Mouse (Mus musculus) adrenal gland, postnatal 25 days (tissue): ENCODE results near the gene Prpf6. TPM values are rescaled to one million over a fixed set of nuclear protein-coding genes. Genes with fewer than 3 reads are reported as not detected.

ENCODE experiments used
- DNase-seq: peaks from one replicate; pipeline ENCODE4 v3.0.0; 2021; ENCODE audit warnings: mixed read lengths
- total RNA-seq: library from RNA; stranded (reverse); gene quantifications from 2 replicates; pipeline ENCODE4 v1.2.3, GENCODE M21; 2021

Gene Prpf6
- total RNA-seq, 1 experiment from 2014 or later = 73.7 TPM

DNA sequence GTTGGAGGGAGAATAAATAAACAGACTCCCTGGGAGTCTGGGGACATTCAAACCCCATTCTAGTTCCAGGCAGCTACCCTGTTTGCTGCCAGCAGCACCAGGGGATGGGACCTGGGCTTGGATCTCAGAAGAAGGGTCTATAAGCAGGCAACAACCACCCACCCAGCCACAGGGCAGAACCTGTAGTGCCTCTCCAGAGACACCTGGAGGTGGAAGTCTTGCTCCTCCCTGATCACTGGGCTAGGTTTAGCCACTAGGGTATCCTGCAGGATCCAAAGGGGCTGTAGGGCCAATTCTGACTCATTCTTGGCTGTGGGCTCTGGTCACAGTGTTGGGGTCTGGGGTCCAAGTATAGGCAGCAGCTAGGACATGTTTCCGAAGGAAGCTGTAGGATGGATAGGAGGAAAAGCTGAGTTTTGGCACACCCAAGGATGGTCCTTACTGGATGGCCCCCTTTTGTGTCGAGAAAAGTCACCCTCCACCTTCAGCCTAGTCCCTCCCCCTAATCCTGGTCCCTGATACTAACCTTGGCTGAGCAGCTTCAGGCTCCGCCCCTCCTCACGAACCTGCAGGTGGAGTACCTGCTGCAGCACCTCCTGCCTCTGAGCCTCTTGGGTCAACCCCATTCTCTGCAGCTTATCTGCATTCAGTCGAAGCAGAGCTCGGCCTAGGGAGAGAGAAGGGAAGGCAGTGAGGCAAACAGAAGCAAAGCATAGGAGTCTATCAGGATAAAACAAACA is 4.7 kb downstream of the Prpf6 start:
- DNase-seq = no peak

DNA sequence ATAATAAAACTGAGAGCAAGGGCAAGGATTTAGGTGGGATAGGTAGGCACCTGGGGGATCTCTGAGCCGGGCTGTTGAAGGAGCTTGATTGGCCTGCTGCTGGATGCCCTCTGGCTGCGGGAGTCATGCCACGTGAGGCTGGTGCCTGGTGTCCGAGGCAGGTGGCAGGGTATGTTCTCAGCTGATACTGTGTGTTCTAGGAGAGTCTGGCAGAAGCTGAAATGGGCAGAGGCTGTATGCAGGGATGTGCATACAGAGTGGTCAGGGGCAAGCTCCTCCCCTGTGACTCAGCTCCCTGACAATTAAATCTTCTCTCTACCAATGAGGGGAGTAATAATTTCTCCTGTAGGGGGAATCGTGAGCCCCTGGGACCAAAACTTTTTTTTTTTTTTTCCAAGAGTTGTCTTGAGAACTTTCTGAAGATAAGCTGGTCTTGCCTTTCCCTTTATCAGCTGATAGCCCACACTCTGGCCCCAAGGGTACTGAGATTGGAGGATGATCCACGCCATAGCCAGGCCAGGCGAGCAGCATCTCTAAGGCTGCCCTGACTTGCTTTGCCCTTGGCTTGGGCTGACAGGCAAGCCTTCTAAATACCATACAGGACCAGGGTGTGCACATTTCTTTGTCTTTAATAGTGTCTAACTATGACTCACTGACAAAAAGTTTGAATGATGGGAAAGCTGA is 5.9 kb downstream of the Prpf6 start:
- DNase-seq = no peak

DNA sequence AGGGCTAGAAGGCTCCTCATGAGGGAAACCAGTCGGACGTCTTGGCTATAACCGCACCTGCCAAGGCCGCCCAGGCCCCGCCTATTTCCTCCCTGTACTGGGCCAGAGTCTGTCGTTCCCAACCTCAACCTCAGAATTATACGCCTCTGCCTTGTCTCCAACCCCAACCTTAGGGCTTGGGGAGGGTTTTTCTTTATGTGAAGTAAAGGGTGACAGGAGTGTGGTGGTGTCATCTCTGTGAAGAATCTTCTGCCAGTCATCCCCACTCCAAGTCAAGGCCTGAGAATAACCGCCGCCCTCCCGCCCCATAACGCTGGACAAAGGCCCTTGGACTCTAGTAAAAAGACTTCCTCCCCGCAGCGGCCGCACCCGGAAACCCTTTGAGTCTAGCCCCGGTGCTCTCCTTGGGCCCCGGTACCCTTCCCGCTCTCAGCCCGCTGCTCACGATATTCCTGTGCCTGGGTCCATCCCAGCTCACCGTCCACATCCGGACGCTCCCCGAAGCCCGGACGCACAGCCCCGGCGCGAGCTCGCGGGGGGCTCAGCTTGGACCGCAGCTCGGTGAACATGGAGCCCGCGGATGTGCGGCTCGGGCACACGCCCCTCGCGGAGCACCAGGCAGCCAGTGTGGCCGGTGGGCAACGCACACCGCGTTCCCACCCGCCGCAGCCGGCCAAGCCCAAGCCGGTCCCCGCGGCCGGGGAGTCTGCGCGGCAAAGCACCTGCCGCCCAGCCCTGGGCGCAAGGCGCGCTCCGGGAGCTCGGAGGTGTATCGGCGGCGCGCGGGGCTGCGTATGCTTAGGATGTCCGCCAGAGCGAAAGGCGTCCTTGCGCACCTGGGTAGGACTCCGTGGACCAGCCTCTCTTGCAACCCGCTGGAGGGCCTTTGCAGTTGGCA is 7.0 kb downstream of the Prpf6 start, which contains the start of gene Samd10:
Gene Samd10, minus strand, starts transcription at position 759 of the 898 bp plus-strand sequence.
- peak; percentile 67 for DNase-seq

DNA sequence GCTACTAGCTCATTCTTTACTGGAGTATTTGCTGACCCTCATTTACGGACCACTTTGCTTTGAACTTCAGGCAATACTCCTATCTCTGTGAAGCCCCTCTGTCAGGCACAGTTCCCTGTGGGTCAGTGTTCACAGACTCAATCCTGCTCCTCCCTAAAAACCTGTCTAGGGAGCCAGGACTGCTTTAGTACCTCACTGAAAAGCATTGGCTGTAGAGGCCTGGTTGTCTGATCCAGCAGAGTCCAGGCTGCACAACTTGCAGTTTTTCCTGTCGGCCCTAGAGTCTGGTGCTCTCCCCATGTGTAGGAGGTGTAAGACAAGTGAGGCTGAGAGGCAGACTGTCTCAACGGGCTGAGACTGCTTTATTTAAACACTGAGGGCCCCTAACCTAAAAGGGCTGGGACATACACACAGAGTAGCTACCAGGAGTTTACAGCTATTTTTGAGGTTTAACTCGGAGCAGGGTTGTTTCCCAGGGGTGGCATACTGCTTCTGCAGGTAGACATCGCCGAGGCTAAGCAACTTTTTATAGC is 8.6 kb downstream of the Prpf6 start:
- DNase-seq = no peak

DNA sequence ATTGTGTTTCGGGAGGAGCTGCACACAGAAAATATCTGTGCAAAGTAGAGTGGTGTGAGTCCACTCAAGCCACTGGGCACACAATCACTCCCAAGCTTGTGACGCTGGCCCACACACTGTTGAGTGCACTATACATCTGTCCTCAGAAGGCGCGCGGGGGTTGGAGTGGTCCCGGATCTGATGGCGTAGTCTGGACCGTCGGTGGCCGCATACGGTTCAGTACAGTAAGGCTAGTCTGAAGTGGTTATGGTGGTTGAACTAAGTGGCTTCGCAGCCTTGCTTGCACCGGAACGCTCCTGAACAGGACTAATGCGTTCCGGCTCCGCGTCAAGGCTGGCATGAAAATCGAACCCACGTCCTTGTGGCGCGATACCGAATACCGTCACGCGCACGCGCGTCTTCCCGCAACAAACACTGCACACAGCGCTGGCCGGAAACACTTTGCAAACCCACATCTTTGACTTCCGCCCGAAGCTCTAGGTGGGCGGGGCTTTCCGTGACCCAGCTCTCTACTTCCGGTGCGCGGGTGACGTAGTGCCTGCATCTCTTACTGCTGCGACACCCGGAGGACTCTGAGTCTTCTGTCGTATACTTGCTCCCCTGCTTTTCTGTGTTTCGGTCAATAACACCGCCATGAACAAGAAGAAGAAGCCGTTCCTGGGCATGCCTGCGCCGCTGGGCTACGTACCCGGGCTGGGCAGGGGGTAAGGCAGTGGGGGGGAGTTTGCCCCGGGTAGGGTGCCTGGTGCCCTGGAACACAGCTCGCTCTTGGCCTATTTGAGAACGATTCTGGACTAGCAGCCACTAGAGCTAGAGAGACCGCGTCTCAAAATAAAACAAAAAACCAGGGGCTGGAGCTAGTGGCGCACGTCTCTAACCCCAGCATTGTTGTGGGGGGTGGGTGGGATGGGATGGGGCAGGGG is 9.4 kb downstream of the Prpf6 start:
- peak; percentile 96 for DNase-seq

DNA sequence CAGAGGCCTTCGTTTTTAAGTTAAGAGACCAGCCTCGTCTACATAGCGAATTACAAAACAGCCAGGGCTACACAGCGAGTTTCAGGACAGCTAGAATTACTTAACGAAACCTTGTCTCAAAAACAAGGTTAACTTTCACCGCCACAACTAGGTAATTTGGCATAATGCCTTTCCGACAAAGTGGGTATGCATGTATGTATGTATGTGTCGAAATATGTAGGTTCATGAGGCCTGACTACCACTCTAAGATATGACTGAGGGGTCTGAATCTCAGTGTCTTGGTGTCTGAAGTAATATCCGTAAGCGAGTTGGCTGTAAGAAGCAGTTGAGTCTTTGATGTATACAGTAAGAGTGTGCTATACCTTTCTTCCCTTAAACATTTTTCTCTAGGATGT is 10.1 kb downstream of the Prpf6 start:
- no peak for DNase-seq

DNA sequence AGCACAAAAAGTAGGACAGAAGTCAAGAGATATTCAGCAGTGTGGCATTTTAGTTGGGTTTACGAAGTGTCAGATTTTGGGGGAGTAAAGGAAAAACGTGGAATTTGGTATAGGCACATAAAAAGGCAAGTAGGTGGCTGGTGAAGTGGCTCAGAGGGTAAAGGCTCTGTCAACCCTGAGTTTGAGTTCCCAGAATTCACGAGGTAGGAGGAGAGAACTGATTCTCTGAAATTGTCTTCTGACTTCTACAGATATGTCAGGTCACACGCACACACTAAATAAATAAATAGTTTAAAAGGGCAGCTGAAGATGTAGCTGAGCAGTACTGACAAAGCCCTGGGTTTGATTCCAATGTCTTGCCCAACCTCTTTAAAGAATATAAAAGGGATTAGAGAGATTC is 10.7 kb downstream of the Prpf6 start:
- DNase-seq = no peak

DNA sequence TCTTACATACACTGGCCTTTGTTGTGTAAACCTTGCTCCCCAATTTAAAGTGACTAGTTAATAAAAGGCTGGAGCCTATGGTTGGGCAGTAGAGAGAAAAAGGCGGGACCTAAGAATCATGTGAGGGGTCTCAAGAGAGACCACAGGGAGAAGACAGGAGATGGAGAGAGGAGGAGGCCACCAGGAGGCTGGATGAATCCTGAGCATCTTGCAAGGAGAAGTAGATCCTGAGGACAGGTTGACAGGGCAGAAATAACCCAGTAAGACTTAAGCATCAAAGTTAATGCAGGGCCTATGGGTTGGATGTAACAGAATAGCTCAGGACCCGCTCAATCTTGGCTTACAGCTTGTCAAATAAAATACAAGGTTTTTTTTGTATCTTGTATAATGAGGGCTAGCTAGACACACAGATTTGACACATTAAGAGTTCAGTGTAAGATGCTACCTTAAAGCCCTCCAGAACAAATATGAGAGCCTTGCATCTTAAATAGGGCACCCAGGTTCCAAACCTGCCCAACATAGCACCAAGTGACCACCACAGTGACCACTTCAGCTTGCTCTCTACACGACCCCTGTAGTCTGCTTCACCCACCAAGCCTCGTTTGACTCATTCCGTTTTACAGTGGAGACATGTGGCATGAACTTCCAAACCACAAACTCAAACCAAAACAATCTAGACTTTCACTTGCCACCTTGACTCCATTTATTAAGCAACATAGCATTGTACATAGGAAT is 27.3 kb downstream of the Prpf6 start:
- DNase-seq = no peak

DNA sequence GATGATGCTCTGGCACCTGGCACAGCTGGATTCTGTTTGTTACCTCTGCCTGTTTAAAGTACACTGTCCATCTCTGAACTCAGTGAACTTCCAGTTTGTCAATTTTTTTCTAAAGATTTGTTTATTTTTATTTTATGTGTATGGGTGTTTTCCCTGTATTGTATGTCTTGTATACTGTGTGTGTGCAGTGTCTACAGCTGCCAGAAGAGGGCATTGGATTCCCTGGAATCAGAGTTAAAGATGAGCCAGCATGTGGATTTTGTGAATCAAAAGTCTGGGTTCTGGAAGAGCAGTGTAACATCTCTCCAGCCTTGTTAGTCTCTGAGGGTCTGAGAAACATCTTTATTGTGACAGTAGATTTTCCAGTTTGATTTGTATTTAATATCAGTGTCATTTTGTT is 31.7 kb downstream of the Prpf6 start:
- no peak for DNase-seq

DNA sequence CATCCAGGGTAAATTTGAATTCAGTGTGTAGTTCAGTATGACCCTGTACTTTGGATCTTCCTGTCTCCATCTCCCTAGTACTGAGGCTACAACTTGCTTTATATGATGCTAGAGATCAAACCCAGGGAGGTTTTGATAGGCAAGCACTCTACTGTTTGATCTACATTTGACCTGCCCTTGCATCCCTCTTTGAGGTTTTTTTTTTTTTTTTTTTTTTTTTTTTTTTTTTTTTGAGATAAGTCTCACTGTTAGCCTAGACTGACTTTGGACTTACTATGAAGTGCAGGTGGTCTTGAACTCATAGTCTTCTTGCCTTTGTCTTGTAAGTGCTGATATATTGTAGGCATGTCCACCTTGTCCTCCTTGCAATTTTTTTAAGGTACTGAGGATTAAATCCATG is 36.8 kb downstream of the Prpf6 start:
- no peak for DNase-seq

DNA sequence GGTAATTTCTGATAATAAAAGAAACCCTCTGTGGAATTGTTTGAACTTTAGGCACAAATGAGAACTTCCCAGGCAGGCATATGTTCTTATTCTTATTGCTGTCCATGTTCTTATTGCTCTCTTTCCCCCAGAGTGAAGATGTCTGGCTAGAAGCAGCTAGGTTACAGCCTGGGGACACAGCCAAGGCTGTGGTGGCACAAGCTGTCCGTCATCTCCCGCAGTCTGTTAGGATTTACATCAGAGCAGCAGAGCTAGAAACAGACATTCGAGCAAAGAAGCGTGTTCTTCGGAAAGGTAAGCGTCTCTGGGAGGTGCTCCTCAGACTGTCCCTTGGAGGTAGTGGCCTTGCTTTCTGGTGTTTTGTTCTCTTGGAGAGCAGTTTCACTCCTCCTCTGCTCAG is 41.0 kb downstream of the Prpf6 start:
- DNase-seq = no peak

DNA sequence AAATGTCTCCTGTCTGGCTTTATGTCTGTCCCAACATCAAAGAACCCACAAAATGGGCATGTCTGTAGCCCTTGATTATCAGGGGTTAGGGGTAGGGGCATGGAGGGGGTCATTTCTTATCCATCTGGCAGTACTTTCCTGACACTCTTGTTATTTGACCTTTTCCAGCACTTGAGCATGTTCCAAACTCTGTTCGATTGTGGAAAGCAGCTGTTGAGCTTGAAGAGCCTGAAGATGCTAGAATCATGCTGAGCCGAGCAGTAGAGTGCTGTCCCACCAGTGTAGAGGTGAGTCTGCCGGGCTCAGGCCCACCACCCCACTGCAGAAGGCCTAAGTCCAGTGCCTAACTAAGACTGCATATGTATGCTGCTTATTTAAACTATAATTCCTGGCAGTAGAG is 44.2 kb downstream of the Prpf6 start:
- no peak for DNase-seq

DNA sequence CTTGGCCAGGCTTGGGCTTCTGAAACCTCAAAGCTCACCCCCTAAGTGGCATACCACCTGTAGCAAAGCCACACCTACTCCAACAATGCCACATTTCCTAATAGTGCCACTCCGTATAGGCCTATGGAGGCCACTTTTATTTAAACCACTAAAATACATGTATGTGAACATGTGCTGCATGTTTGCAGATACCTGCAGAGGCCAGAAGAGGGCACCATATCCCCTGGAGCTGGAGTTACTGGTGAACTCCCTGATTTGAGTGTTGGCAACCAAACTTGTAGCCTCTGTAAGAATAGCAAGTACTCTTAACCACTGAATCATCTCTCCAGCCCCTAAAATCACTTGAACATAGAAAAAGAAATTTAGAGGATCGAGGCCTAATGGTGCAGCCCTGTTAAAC is 52.7 kb downstream of the Prpf6 start:
- DNase-seq = peak; percentile 44

DNA sequence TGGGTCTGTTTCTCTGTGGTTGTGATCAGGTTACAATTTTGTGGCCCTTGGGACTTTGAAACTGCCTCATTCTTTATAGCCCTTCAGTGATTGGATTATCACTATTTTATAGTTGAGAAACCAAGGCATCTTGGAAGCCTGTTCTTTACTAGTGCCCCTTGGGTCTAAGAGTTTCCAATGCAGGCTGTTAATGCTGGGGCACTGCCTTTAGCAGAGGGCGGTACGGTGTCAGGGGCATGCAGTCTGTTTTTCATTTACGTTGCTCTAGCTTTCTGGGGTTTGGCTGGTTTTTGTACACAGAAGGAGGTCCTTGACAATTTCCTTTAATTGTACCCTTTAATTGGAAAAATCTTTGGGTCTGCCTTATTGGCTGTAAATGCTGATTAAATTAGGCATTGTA is 54.0 kb downstream of the Prpf6 start:
- DNase-seq = no peak

DNA sequence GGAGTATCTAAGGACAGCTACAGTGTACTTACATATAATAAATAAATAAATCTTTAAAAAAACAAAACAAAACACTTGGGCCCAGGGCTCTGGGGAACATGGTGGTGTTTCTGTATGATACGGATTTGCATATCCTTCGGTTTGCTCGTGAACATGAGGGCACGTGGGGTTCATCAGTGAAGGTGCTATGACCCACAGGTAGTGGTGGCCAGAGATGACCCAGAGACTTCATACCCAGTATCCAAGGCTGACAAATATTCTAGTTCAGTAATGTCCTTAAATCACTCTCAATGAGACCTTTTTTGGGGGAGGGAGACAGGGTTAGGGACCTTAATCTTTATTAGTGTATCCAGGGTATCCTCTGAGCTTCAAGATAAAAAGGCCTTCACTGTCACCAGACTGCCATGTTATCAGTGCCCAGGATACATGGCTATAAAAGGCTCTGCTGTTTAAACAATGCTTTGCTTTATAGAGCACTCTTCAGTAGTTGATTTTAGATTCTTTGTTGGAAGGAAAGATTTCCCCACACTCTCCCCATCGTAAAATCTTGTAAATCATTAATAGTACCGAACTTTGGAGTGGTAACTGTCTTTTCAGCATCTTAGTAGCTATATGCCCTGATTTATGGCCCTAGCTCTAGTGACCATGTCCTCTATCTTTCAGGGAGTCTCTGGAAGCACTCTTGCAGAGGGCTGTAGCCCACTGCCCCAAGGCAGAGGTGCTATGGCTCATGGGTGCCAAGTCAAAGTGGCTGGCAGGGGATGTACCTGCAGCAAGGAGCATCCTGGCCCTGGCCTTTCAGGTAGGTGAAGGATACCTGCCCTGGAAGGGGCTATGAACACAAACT is 55.2 kb downstream of the Prpf6 start:
- DNase-seq = no peak

DNA sequence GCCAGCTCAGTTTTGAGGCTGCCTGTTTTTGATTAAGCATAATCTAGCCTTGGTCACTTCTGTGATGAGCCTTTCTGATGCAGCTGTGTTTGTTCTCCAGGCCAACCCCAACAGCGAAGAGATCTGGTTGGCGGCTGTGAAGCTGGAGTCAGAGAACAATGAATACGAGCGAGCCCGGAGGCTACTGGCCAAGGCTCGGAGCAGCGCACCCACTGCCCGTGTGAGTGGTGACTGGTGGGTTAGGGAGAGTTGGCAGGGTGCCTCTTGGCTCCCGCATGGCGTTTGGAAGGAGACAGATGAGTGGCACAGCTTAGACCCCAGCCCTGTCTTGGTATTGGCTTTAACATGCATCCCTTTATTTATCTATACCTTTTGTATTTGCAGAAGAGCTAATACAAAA is 57.3 kb downstream of the Prpf6 start:
- DNase-seq = peak; percentile 8

DNA sequence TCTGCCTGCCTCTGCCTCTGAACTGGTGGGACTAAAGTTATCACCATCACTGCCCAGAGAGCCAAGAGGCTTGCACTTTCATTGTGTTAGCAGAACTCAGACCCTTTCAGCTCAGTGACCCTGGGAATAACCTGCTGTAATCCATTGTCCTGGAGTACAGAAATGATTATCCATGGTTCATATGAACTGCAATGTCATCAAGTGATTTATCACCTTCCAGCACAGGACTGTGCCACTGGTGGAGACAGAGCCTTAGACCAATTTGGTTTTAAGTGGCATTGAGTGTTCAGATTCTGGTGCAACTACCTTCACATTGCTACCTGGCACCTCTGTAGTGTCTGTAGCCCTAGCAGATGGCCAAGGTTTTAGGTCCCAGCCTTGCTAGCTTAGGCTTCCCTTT is 61.4 kb downstream of the Prpf6 start:
- no peak for DNase-seq

DNA sequence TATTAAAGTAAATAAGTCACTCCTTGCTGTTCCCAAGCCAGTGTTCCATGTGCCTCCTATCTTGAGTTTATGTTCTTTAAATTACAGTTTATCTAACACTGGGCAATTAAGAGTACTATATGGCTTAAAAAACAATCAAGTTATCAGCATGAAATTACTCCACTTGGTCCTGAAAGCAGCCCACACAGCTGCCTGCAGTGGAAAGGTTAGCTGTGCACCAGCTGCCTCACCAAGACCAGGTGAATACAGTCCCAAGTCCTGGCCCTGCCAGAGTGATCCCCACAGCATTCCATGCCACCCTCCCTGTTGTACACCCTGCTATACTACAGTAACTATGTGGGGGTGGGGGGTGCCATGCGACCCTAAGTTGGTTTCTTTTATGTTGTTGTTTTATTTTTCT is 61.9 kb downstream of the Prpf6 start:
- DNase-seq = no peak

DNA sequence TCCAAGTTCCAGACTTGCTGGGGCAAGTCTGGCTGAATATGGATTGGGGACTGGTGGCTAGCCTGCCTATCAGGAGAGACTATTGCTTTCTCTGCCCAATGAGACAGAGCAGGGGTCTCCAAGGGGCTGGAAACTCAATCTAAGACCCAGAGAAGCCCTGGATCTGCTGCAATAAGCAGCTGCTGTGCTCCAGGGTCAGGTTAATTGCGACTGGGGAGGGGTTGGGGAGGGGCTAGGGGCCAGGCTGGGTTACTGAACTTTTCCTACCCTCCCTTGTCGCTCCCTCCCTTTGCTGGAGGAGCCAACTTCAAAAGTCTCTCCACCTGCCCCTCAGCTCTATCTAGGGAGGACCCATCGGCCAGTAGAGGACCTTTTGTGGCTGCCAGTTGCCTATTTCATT is 65.1 kb downstream of the Prpf6 start, which contains the start of gene Gm29797:
Gene Gm29797, plus strand, starts transcription at position 301 of the 400 bp plus-strand sequence.
- DNase-seq = no peak

DNA sequence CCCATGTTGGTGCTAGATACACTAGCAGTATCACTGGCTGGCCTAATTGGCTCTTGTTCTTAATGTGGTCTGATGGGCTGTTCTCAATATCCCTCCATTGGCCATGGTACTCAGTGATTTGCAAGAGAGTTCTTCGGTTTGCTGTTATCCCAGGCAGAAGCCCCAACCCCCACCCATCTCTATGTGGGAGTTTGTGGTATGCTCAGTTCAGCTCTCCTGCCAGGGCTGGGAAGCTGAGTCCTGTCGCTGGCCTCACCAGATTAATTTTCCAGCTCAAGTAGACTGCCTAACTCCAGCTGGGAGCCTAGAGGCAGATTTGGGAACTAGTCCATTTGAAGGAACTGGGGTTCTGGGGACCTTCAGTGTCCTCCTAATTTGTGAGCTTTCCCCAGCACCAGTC is 65.8 kb downstream of the Prpf6 start:
- no peak for DNase-seq
